Mouse (Mus musculus) yolk sac, embryonic 10.5 days (tissue): ENCODE measurements around the gene Celf2.

Experiments
- DNase-seq: peaks from one replicate; pipeline ENCODE4 v3.0.0-alpha.2; 2017; ENCODE audit warnings: low spot score

Gene Celf2

GRCm38 (mm10) chr2:6909921-6910320 lies 599.4 kb downstream of the Celf2 start:
- DNase-seq = no peak

- DNase-seq = no peak
These were observed 605.0 kb downstream of the Celf2 start for GRCm38 (mm10) chr2:6904411-6904810.

- DNase-seq = no peak
These were observed 606.1 kb downstream of the Celf2 start for GRCm38 (mm10) chr2:6903251-6903763.

- DNase-seq = no peak
These were observed 612.5 kb downstream of the Celf2 start for GRCm38 (mm10) chr2:6896896-6897295.

GRCm38 (mm10) chr2:6893597-6893996 lies 615.8 kb downstream of the Celf2 start:
- DNase-seq = no peak

GRCm38 (mm10) chr2:6893095-6893494 lies 616.3 kb downstream of the Celf2 start:
- no peak for DNase-seq

DNA sequence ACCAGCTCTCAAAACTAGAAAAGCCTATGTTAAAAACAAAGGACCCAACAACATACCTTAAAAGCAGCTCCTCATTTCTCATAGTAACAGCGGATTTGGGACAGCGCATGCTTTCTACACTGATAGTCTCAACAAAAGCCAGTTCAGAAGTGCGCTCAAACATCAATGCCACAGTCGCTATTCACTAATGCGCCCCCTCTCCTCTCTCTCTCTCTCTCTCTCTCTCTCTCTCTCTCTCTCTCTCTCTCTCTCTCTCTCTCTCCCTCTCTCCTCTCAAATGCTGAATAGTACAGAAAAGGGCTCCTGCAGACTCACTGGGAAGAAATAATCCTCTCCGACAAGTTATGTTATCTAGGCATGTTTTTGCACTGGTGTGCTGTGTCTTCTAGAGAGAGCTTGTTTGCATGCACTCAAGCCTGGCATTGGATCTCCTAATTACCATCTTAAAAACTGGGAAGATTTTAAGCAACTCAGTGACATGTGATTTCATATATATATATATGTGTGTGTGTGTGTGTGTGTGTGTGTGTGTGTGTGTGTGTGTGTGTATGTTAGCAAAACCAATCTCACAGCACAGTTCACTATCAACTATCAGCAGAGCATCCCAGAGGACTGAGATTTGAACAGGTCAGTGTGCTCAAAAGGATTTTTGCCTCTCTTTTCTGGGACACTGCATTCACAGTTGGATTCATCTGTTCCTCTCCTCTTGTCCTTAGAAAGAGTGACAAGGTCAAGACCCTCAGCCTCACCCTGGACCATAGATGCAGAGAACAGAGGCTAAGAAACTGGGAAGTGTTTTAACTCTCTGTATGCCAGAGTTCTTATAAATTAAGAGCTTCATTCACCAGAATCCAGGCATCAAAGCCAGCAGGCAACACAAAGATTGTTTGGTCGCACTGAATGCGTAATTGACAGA lies 624.3 kb downstream of the Celf2 start:
- no peak for DNase-seq

- no peak for DNase-seq
These were observed 625.2 kb downstream of the Celf2 start for GRCm38 (mm10) chr2:6883996-6884795.

GRCm38 (mm10) chr2:6882236-6882885 lies 627.0 kb downstream of the Celf2 start:
- no peak for DNase-seq

GRCm38 (mm10) chr2:6880941-6881575 lies 628.3 kb downstream of the Celf2 start:
- no peak for DNase-seq

DNA sequence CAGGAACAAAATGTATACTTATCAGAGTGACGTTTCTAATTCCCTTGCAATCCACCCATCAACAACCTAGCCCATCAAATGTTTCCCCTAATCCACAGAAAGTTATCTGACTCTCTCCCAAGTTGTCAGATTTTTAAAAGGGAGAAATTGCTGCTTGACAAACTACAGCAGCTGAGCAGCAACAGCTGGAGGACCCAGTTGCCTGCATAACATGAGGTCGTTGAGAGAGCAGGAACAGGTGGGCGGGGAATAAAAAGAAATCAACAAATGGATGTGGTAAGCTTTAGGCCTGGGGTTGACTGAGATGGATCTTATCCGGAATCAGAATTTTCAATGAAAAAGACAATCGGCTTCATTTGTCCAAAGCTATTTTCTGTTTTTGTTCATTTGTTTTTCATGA lies 632.3 kb downstream of the Celf2 start:
- no peak for DNase-seq

DNA sequence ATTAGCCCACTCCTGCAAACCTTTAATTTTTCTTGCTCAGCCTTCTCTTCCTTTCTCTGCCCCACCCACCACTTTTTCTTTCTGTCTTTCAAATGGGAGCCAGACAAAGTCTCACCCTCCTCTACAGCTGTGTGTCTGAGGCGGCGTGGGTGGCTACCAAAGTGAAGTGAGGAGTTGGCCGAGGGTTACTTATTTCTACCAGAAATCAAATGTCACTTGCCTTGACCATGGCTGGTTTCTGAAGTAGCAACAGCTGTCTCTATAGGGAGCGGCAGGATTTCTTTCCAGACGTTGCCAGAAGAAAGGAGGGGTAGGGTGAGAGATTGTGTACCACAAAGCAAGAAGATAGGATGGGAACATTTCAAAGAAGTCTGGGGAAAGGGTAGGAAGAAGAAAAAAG lies 632.8 kb downstream of the Celf2 start:
- no peak for DNase-seq

DNA sequence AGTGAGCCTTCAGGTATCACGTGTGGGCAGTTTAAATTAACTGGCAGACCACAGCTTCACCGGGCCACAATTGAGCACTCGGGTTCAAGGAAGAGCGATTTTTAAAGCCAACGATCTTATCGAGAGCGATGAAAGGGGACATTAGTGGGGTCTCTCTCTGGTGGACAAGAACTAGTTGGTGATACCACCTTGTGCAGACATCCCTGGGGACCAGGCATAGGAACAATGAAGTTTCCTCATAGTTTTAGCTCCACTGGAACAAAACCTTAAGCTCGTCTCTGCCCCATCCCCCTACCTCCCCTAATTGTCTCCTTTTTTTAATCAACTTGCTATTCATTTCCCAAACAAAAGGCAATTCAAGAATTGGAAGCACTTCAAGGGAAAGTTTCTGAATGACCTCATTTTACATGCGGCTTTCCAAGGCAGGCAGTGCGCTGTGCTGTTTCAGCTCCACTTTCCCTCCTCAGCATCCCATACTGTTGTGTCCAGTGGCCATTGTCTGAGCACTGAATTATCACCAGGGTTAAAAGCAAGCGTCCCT lies 634.2 kb downstream of the Celf2 start:
- DNase-seq = no peak

GRCm38 (mm10) chr2:6874266-6874955 lies 635.0 kb downstream of the Celf2 start:
- DNase-seq = no peak

DNA sequence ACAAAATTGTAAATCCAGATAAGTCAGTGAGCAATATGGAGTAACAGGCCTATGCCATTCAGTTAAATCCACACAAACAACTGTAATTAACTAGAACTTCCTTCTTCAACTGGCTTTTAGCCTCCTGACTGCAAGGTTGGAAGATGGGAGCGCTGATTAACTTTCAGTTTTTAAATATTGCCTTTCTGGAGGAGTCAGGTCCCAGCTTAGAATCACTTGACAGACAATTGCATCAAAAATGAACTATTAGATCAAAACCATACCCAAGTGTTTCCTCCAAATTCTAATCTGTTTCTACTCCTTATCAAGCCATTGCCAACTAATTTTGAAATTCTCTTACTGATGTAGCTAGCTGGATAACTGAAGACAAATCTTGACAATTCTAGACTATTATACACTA lies 635.7 kb downstream of the Celf2 start:
- DNase-seq = no peak

GRCm38 (mm10) chr2:6872894-6873255 lies 636.5 kb downstream of the Celf2 start:
- no peak for DNase-seq

DNA sequence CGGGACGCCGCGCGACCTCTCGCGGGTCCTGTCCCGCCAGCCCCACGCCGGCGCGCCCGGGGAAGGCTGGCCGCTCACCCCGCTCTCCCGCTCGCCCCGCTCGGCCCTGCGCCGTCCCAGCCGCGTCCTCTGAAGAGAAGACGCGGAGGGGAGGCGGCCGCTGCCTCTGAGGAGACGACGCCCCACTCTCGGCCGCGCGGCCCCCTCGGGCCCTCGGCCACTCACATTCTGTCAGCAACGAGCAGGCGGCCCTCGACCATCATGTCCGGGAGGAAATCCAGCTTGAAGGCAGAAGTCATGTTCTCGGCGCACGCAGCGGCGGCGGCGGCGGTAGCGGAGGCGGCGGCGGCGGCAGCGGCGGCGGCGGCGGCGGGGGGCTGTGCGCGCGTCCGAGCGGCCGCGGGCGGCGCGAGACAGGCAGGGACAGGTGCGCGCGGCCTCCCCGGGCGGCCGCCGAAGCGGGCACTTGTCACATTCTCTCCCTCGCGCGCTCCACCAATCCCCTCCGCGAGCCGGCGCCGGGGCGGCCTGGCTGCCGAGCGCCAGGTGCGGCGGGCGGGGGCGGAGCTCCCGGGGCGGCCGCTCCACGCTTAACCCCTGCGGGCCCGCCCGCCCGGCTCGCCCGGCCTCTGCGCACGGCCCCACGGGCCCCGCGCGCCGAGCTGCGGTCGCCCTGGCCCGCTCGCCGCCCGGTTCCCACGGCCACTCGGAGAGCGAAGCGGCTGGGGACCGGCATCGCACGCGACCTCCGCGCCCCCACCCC lies 637.1 kb downstream of the Celf2 start:
- DNase-seq = peak; percentile 73

DNA sequence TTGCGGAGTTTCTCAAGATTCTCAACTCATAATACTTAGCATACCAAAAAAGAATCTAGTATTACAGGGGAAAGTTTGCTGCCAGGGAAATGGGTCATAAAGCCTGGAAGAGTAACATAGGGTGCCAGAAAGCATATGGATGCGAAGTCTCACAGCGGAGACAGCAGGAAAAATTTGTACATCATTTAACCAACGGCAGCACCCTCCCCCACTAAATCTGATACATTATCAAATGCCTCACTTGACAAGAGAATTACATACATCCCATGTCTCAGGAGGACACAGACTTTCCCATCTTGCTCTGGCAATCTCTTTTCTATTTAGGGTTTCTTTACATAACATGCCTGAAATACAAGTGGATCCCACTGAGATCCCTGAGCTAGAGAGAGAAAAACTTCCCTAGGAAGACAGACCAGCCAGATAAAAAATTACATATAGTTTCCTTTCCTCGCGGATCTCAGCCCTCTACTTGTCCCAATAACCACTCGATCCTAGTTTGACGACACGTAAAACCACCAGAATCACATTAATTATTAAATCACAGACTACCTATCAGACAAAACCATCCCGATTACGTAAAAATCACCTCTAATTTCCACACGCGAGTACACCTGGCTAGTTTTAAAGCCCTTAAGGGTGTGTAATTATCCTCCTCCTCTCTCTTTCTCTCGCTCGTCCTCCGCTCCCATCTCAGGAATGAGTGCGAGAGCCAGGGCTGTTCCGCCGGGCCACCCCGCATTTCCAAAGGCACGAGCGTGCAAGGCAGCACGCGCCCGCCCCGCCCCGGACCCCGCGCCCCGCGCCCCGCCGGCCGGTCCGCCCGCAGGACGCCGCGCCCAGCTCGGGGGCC lies 637.9 kb downstream of the Celf2 start:
- no peak for DNase-seq

DNA sequence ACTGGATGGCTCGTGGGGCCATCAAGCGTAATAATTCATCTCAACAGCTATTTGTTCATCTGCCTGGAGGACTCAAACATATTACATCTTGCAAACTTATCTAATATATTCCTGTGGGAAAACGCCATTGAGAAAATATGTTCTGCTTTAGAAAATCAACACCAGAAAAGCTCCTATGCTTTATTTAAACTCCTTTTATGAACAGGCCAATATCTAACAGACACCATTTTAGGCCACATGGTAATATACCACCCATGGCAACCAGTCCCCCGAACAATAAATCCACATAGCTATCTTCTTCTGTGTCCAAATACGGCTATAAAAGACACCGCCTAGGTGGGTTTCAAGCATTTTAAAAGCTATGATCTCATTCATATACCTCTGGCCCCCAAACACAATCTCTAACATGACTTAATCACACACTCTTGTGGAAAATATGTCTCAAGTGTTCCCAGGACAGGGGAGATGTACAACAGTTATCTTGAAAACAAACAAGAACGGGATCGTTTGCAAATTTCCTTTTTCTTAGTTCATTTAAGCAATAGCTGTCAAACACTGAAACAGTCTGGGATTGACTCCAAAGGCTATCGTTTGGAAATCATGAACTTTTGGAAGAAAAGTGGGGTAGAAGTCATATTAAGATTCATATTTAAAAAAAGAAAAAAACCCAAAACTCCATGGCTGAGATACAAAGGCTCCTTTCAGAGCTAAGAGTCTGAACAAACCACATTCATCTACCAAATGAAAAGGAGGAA lies 639.2 kb downstream of the Celf2 start:
- DNase-seq = no peak
